Mouse (Mus musculus) cerebellum, adult 8-10 months (tissue): ENCODE measurements around the gene Olfr786.

ENCODE experiments used
- DNase-seq: peaks from one replicate; pipeline ENCODE4 v3.0.0; 2022

Olfr786 gene

DNA sequence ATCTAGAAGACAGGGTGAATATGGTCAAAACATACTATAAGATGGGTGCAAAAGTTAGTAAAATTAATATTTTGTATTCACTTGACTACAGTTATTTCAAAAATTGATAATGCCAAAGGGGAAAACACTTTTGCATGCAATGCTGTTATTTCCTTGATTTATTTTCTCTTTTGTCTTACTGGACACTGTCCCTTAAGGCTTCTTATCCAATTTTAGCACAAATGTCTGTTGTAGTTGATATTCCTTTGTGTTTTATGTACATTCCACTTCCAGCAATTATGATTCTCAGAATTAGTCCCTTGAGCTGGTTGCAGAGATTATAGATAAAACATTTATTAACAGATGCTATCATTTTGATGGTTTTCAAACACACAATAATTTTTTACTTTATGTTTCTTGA is at the start of gene Olfr786:
Gene Olfr786, plus strand, starts transcription at position 301 of the 400 bp plus-strand sequence.
- no peak for DNase-seq

DNA sequence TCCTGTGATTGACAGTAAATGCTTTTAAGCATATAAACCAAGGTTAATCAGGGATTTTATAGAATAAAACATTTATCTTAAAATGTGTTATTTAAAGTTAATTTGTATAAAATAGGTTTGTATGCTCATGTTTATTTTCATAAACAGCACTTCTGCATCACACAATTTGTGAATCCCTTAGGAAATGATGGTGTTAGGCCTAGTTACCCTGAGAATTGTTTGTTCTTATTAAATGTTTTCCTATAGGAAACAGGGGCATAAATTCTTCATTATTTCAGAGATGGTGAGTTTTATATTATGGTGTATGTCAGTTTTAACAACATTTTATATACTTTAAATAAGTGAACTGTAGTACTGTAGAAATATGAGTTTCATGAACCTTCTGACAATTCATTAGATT is 43.3 kb upstream of the Olfr786 start, which contains the start of gene Olfr784:
Gene Olfr784, plus strand, starts transcription at position 301 of the 400 bp plus-strand sequence.
- DNase-seq, result no peak

DNA sequence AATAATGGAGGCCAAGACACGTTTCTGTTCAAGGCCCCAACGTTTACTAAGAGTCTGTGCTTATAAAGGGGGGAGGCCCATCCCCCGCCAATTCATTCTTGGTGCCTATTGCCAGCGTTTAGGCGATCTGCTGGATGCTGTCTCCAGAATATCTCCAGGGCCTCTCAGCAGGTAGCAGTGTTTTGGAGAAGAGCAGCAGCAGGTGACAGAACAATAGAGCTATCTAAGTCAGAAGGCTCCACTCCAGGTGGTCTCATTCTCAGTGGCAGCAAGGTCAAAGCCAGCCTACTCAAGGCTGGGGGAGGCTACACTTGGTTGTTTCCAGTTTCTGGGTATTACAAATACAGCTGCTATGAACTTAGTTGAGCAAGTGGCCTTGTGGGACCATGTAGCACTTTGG is 26.2 kb upstream of the Olfr786 start:
- no peak for DNase-seq

DNA sequence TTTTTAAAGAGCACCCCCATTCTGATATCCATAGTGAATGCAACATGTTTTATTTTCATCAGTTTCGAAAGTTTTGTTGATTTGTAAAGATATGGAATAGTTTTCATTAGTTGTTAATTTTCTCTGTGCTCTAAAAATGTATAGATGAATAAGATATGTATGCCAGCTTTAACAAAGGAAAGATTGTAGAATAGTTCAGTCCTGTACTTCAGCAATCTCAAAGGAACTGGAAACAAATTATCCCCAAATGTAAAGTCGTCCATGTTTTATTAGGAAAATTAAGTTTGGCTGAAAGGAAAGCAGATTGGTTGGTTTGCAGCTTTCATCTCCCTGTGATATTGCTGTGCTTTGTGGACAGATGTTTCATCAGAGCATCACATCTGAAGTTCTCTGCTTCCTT is 22.0 kb upstream of the Olfr786 start, which contains the start of gene Olfr785:
Gene Olfr785, plus strand, starts transcription at position 301 of the 400 bp plus-strand sequence.
- no peak for DNase-seq

DNA sequence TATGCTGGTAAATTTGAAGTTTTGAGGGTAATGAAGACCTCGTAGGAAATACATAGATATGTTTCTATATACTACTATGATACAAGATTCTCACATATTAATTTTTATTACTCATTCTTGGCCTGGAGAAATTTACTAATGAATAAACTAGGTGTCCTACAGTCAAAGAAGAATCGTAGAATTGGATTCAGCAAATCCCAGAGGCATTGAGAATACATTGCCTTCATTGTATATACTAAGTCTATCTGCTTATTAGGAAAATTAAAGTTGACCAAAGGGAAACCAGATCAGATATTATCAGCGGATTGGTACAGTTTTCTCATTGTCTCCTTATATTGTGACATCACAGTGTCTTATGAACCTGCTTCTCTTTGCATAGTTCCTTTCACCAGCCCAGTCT is 34.5 kb downstream of the Olfr786 start, which contains the start of gene Olfr787:
Gene Olfr787, plus strand, starts transcription at position 301 of the 400 bp plus-strand sequence.
- no peak for DNase-seq

DNA sequence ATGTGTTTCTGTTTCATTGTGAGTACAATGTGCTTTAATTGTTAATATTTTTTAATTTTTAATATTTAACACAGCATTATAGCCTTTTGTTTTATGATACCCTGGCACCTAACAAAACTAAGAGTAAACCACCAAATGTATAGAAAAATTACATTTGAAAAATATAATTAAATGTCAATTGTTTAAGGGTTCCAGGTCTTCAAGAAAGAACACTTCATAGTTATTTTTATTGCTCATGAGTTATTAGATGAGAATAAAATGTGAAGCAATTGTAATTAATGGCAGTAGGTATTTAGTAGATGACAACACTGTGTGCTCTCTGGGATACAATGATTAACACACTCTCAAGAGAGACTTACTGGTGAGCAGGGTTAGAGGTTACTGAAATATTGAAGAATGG is 43.6 kb downstream of the Olfr786 start, which contains the start of gene Olfr788:
Gene Olfr788, plus strand, starts transcription at position 301 of the 400 bp plus-strand sequence.
- DNase-seq, result no peak

DNA sequence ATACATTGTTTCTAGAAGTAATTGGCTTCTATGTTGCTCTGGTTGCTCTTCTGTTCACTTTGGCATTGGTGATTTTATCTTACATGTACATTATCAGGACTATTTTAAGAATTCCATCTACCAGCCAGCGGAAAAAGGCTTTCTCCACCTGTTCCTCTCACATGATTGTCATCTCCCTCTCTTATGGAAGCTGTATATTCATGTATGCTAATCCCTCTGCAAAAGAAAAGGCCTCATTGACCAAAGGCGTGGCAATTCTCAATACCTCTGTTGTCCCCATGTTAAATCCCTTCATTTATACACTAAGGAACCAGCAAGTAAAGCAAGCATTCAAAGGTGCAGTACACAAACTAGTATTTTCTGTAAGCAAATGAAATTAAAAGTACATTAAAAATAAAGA is 46.1 kb downstream of the Olfr786 start:
- DNase-seq, result no peak

DNA sequence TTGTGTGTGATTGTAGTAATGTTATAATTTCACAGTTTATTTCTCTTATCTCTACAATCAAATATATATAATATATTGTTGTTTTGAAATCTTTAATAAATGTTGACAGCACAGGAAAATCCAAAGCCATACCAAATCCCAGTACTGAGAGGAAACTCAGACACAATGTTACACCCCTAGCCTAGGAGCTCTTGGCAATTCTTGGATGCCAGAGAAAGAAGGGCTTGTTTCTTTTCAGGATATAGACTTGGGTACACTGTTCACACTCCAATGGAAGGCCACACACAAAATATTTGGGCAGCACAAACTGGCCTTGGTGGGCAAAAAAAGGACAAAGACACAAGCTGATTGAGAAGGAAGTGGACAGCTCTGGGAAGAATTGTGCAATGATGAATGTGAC is 46.6 kb downstream of the Olfr786 start:
- no peak for DNase-seq

DNA sequence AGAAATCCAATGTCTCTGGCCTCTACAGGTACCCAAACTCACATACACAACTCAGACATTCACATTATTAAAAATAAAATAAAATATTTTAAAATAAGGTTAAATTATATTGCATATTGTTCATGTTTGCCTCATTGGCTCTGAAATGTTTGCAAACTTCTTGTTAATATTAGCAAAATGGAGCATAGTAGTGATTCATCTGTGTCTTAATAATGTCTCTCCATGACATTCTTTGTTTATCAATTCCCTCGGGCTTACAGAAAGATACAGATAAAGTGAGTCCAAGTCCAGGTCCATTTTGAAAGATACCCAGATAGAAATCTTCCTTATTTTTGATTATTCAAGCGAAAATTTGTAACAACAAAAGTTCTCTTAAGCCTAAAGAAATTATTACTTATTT is 57.3 kb downstream of the Olfr786 start, which contains the start of gene Olfr789:
Gene Olfr789, plus strand, starts transcription at position 301 of the 400 bp plus-strand sequence.
- no peak for DNase-seq
